Mouse (Mus musculus) bone marrow macrophage, adult 2 months (primary cell): ENCODE data around the gene Dyrk1a. TPM values are rescaled to one million over a fixed set of nuclear protein-coding genes. Genes with fewer than 3 reads are reported as not detected.

Experiments
- H3K27ac ChIP-seq: 2 replicates; pipeline ENCODE4 v1.5.1; 2012; ENCODE audit warnings: low read depth, low read length; ENCODE audit not compliant: insufficient read depth
- H3K4me1 ChIP-seq: 2 replicates; pipeline ENCODE4 v1.6.1; 2012; ENCODE audit warnings: low read length; ENCODE audit not compliant: control insufficient read depth, insufficient read depth
- H3K4me3 ChIP-seq: 2 replicates; pipeline ENCODE4 v1.5.1; 2012; ENCODE audit warnings: mild to moderate bottlenecking, low read length, moderate library complexity; ENCODE audit not compliant: insufficient read depth
- CTCF ChIP-seq: IDR thresholded peaks from 2 replicates; pipeline ENCODE4 v1.5.1; 2012; ENCODE audit warnings: low read depth, mild to moderate bottlenecking, low read length, moderate library complexity
- POLR2A ChIP-seq: IDR thresholded peaks from 2 replicates; pipeline ENCODE4 v1.6.1; 2012; ENCODE audit warnings: mild to moderate bottlenecking, low read depth, low read length, borderline replicate concordance
- polyA plus RNA-seq: library from polyadenylated mRNA; stranded (reverse); fragments of >200 nt; gene quantifications from 2 replicates; pipeline ENCODE4 v1.2.4, GENCODE M21; 2012; ENCODE audit not compliant: missing spikeins, insufficient read depth, insufficient read length

Dyrk1a gene
- polyA plus RNA-seq, 1 experiment, result 34.4 TPM

- H3K27ac ChIP-seq, result peak overlapping the region; percentile 88
- H3K4me1 ChIP-seq, result peaks cover 77% of the 10 kb centered on the region
- H3K4me3 ChIP-seq, result no peak overlapping the region
- no peak for TF ChIP-seq CTCF
- TF ChIP-seq POLR2A, result no peak
Measured at GRCm38 (mm10) chr16:94601540-94601953, 31.7 kb downstream of the Dyrk1a start.

GRCm38 (mm10) chr16:94602188-94602587 lies 32.4 kb downstream of the Dyrk1a start:
- no peak for TF ChIP-seq CTCF
- TF ChIP-seq POLR2A, result no peak
- Histone ChIP-seq H3K4me1 (peaks cover 74% of the 10 kb centered on the region), H3K4me3 (no peak overlapping the region), H3K27ac (peak overlapping the region; percentile 88)

GRCm38 (mm10) chr16:94602730-94603129 lies 32.9 kb downstream of the Dyrk1a start:
- Histone ChIP-seq H3K4me1 (peaks cover 73% of the 10 kb centered on the region), H3K4me3 (no peak overlapping the region), H3K27ac (peak overlapping the region; percentile 88)
- no peak for TF ChIP-seq POLR2A
- TF ChIP-seq CTCF, result no peak

GRCm38 (mm10) chr16:94606169-94606568 lies 36.4 kb downstream of the Dyrk1a start:
- Histone ChIP-seq H3K27ac (no peak overlapping the region), H3K4me1 (peaks cover 53% of the 10 kb centered on the region), H3K4me3 (no peak overlapping the region)
- TF ChIP-seq POLR2A, result no peak
- TF ChIP-seq CTCF, result no peak

GRCm38 (mm10) chr16:94607468-94607867 lies 37.7 kb downstream of the Dyrk1a start:
- H3K4me1 ChIP-seq, result peaks cover 45% of the 10 kb centered on the region
- H3K27ac ChIP-seq, result peak overlapping the region; percentile 39
- TF ChIP-seq CTCF (no peak), POLR2A (no peak)
- no peak overlapping the region for H3K4me3 ChIP-seq

- no peak overlapping the region; the same call in 1 of the 2 replicates for H3K4me3 ChIP-seq
- H3K4me1 ChIP-seq, result peaks cover 33% of the 10 kb centered on the region
- TF ChIP-seq POLR2A (no peak), CTCF (no peak)
- peak overlapping the region; percentile 49 for H3K27ac ChIP-seq
Measured at GRCm38 (mm10) chr16:94608706-94609594, 39.1 kb downstream of the Dyrk1a start.

GRCm38 (mm10) chr16:94612573-94612972 lies 42.8 kb downstream of the Dyrk1a start:
- TF ChIP-seq CTCF (no peak), POLR2A (no peak)
- Histone ChIP-seq H3K4me1 (peaks cover 19% of the 10 kb centered on the region), H3K27ac (no peak overlapping the region), H3K4me3 (no peak overlapping the region)

- H3K4me1 ChIP-seq, result peaks cover 11% of the 10 kb centered on the region
- H3K4me3 ChIP-seq, result no peak overlapping the region
- TF ChIP-seq CTCF (no peak), POLR2A (no peak)
Measured at GRCm38 (mm10) chr16:94617255-94617654, 47.4 kb downstream of the Dyrk1a start.

GRCm38 (mm10) chr16:94618543-94618942 lies 48.7 kb downstream of the Dyrk1a start:
- TF ChIP-seq POLR2A (no peak), CTCF (peak; percentile 81)
- H3K4me3 ChIP-seq, result no peak overlapping the region
- H3K4me1 ChIP-seq, result peaks cover 11% of the 10 kb centered on the region
- no peak overlapping the region for H3K27ac ChIP-seq

More at GRCm38 (mm10) chr16:94617255-94617654, 47.4 kb downstream of the Dyrk1a start:
- no peak overlapping the region for H3K27ac ChIP-seq

- Histone ChIP-seq H3K4me1 (peaks cover 13% of the 10 kb centered on the region), H3K4me3 (no peak overlapping the region), H3K27ac (no peak overlapping the region)
- TF ChIP-seq CTCF, result no peak
- TF ChIP-seq POLR2A, result no peak
Measured at GRCm38 (mm10) chr16:94619301-94619700, 49.5 kb downstream of the Dyrk1a start.
